Mouse (Mus musculus) forebrain, embryonic 10.5 days (tissue): ENCODE data around the gene Dnase1l1. TPM values are rescaled to one million over a fixed set of nuclear protein-coding genes. Genes with fewer than 3 reads are reported as not detected.
A peak's percentile ranks its signal among the peaks of the same experiment; 100 is the strongest.

Source experiments
- DNase-seq: peaks from one replicate; pipeline ENCODE4 v3.0.0-alpha.2; 2017; ENCODE audit warnings: low spot score; ENCODE audit errors: extremely low spot score
- H3K27ac ChIP-seq: fragments of 300-500 bp; sonication (generic); 2 replicates; pipeline ENCODE4 v1.5.1; 2016; ENCODE audit warnings: mild to moderate bottlenecking
- H3K27me3 ChIP-seq: fragments of 300-500 bp; sonication (generic); 2 replicates; pipeline ENCODE4 v1.6.1; 2016; ENCODE audit warnings: mild to moderate bottlenecking; ENCODE audit not compliant: poor library complexity, severe bottlenecking
- H3K36me3 ChIP-seq: fragments of 300-500 bp; sonication (generic); replicated peaks from 2 replicates; pipeline ENCODE4 v1.6.1; 2016; ENCODE audit warnings: mild to moderate bottlenecking, moderate library complexity
- H3K4me1 ChIP-seq: fragments of 300-500 bp; sonication (generic); 2 replicates; pipeline ENCODE4 v1.6.1; 2016
- H3K4me3 ChIP-seq: fragments of 300-500 bp; sonication (generic); 2 replicates; pipeline ENCODE4 v1.5.1; 2016; ENCODE audit warnings: mild to moderate bottlenecking, moderate library complexity
- H3K9me3 ChIP-seq: fragments of 300-500 bp; sonication (generic); 2 replicates; pipeline ENCODE4 v1.6.1; 2016; ENCODE audit warnings: mild to moderate bottlenecking, moderate library complexity
- WGBS: fragments of 180-500 bp; shearing (Covaris S2); methylation state at CpG from one replicate; pipeline ENCODE4 v1.1.7; 2016; 5-methylcytosine and 5-hydroxymethylcytosine counted together
- polyA plus RNA-seq: library from polyadenylated mRNA; unstranded; fragments of >200 nt; fragmentation: Nextera tagmentation; extraction: Ambion mirVana; gene quantifications from 2 replicates; pipeline ENCODE4 v1.2.1, GENCODE M21; 2016

Dnase1l1 gene
- polyA plus RNA-seq, 1 experiment from 2014 or later: 5.1 TPM

- H3K36me3 ChIP-seq: peaks cover 5% of the 10 kb centered on the region
- H3K27ac ChIP-seq: peak overlapping the region; percentile 88
Measured at GRCm38 (mm10) chrX:74283092-74283437, 928 bp upstream of the Dnase1l1 start.

DNA sequence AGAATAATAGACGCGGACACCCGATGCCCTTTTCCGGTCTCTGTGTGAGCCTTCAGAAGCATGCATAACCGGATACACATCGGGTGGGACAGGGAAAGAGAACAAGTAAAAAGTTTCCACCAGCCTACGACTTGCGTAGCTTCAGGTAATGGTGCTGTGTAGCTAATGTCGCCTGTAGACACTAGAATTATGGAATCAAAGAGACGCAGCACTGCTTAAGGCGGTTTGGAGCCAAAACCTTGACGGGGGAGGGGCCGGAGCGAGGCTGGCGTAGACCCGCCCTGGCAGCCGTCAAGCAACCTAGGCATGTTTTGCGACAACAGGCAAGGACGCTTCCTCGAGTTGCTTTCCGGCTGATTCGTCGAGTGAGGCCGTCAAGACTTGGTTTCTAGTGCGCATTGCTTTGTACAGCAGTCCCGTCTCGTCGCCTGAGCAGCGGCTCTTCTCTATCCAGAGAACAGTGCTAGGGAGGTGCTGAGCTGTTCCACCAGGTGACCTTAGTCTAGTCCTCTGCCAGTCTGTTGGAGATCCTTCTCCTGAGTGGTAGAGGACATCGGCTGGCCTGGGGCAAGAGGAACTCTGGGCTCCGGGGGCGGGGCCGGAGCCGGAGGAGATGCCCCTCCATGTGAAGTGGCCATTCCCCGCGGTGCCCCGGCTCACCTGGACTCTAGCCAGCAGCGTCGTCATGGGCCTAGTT is 406 bp upstream of the Dnase1l1 start:
- Histone ChIP-seq H3K27me3 (no peaks in the 10 kb centered on the region), H3K4me1 (peaks cover 20% of the 10 kb centered on the region), H3K9me3 (no peaks in the 10 kb centered on the region), H3K27ac (peak overlapping the region; percentile 88), H3K4me3 (peak overlapping the region; percentile 69), H3K36me3 (peaks cover under 1% of the 10 kb centered on the region; the same call in 1 of the 2 replicates)
- 18% methylated on average over 39 of the region's 39 CpGs for WGBS
- DNase-seq: peak; percentile 75

More at GRCm38 (mm10) chrX:74283092-74283437, 928 bp upstream of the Dnase1l1 start:
- no peaks in the 10 kb centered on the region for H3K27me3 ChIP-seq
- no peaks in the 10 kb centered on the region for H3K9me3 ChIP-seq
- peak overlapping the region; percentile 69 for H3K4me3 ChIP-seq
- no peak for DNase-seq
- H3K4me1 ChIP-seq: peaks cover 20% of the 10 kb centered on the region
- 58% methylated on average over 5 of the region's 5 CpGs for WGBS

DNA sequence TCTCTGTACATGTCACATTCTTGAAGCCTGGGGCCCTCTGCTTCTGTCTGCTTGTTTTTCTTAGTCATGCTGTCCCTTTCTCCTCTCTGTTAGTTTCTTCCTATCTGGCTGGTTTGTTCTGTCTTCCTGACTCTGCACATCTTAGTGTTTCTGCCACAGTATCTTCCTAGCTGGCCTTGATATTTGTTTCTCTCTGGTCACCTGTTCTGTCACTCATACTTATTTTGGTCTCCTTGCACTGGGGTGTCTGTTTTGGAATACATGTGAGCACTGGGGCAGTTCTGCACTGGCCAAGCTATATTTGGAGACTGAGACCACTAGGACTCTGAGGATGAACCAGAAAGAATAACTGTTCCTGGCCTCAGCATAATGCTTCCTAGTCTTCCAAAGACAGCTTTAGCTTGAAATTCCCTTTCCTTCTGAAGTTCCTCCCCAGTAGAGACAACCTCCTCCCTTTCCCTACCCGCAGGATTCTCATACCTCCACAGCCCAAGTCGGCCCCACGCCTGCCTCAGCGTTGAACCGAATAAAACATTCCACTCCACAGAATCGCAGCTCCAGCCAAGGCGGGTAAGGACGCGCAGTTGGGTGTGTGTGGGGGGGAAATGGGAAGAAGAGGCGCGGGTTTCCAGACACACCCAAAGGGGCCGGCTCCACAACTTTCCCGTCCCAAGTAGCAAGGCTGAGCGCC is 951 bp downstream of the Dnase1l1 start:
- Histone ChIP-seq H3K9me3 (no peaks in the 10 kb centered on the region), H3K4me3 (peak overlapping the region; percentile 69), H3K4me1 (peaks cover 20% of the 10 kb centered on the region), H3K27me3 (no peaks in the 10 kb centered on the region), H3K36me3 (no peaks in the 10 kb centered on the region), H3K27ac (peak overlapping the region; percentile 88)
- no peak for DNase-seq
- WGBS: 19% methylated on average over 14 of the region's 14 CpGs

DNA sequence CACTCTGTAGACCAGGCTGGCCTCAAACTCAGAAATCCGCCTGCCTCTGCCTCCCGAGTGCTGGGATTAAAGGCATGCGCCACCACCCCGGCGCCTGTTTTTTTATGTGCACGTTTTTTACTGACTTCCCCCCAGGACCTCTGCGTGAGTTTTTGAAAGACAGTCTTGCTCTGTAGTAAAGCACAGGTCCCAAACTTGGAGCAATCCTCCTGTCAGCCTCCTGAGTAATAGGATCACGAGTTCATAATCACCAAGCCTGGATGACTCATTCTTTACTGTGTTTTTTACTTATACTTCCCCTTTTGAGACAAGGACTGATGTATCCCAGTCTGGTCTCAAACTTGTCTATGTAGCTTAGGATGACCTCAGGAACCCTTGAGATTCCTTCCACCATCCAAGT is 4.2 kb downstream of the Dnase1l1 start:
- no peak for DNase-seq
- H3K4me1 ChIP-seq: peaks cover 11% of the 10 kb centered on the region
- H3K9me3 ChIP-seq: no peaks in the 10 kb centered on the region
- no peak overlapping the region for H3K27ac ChIP-seq
- H3K27me3 ChIP-seq: no peaks in the 10 kb centered on the region
- no peak overlapping the region for H3K4me3 ChIP-seq
- WGBS: 77% methylated on average over 8 of the region's 8 CpGs
- peaks cover 6% of the 10 kb centered on the region for H3K36me3 ChIP-seq

GRCm38 (mm10) chrX:74273422-74274322 is 8.5 kb downstream of the Dnase1l1 start:
- no peak overlapping the region for H3K27ac ChIP-seq
- 32% methylated on average over 10 of the region's 10 CpGs for WGBS
- no peak overlapping the region for H3K4me3 ChIP-seq
- no peaks in the 10 kb centered on the region for H3K9me3 ChIP-seq
- H3K36me3 ChIP-seq: peaks cover 16% of the 10 kb centered on the region
- peaks cover 6% of the 10 kb centered on the region for H3K4me1 ChIP-seq
- H3K27me3 ChIP-seq: no peaks in the 10 kb centered on the region
- DNase-seq: peak; percentile 19

- Histone ChIP-seq H3K4me3 (peak overlapping the region; percentile 63), H3K4me1 (peaks cover 6% of the 10 kb centered on the region), H3K36me3 (peaks cover 16% of the 10 kb centered on the region), H3K27me3 (no peaks in the 10 kb centered on the region), H3K9me3 (no peaks in the 10 kb centered on the region), H3K27ac (peak overlapping the region; percentile 87)
- peak; percentile 25 for DNase-seq
- 22% methylated on average over 27 of the region's 27 CpGs for WGBS
Measured at GRCm38 (mm10) chrX:74270902-74271551, 11.1 kb downstream of the Dnase1l1 start.

DNA sequence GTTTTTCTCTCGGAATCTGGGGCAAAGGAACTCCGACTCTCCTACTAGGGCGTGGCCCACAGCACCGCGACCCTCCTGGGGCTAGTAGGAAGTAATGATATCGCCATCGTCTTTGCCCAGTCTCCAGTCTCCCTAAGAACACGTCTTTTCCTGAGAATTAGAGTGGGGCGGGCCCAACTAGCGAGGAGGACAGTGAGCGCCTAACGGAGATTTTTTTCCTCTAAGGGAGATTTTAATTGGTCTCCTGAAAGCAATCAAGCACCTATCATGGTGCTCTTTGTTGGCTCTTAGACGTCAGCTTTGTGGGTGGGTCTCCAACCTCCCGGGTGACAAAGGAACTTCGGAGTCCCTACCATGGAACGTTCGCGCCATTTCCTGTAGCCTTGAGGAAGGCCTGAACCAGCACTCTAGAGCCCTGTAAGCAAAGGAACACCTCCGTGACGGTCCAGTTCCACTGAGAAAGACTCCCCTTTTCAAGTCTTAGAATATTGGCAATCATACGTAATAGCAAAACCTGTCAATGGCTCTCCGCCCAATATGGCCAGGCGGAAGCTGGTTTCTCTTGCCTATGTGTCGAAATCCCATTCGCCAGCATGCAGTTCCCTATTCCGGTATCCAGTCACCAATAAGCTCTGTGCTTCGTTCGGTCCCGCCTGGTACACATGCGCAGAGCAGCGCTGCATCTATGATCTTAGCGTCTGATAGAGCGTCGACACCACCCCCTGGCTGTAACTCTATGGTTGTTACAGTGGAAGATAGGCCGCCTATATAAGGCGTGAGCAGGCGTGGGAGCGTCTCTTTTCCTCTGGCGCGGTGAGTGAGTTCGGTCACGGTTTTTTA is 11.9 kb downstream of the Dnase1l1 start, which contains the start of gene Rpl10:
Gene Rpl10, plus strand, starts transcription at position 751 of the 840 bp plus-strand sequence.
- no peaks in the 10 kb centered on the region for H3K9me3 ChIP-seq
- H3K4me1 ChIP-seq: peaks cover 6% of the 10 kb centered on the region
- peak; percentile 85 for DNase-seq
- H3K27me3 ChIP-seq: no peaks in the 10 kb centered on the region
- peaks cover 16% of the 10 kb centered on the region for H3K36me3 ChIP-seq
- H3K4me3 ChIP-seq: peak within 1 kb of the TSS; percentile 63
- WGBS: 18% methylated on average over 42 of the region's 42 CpGs
- peak within 1 kb of the TSS; percentile 94 for H3K27ac ChIP-seq

GRCm38 (mm10) chrX:74269736-74270061 is 12.4 kb downstream of the Dnase1l1 start:
- Histone ChIP-seq H3K36me3 (peaks cover 16% of the 10 kb centered on the region), H3K27ac (peak overlapping the region; percentile 94), H3K27me3 (no peaks in the 10 kb centered on the region), H3K9me3 (no peaks in the 10 kb centered on the region), H3K4me1 (peaks cover 6% of the 10 kb centered on the region), H3K4me3 (peak overlapping the region; percentile 63)
- peak; percentile 15 for DNase-seq
- 27% methylated on average over 3 of the region's 3 CpGs for WGBS

- Histone ChIP-seq H3K36me3 (peaks cover 36% of the 10 kb centered on the region), H3K4me3 (no peak overlapping the region), H3K4me1 (peaks cover 6% of the 10 kb centered on the region), H3K27ac (no peak overlapping the region), H3K9me3 (no peaks in the 10 kb centered on the region), H3K27me3 (no peaks in the 10 kb centered on the region)
- no peak for DNase-seq
- 92% methylated on average over 3 of the region's 3 CpGs for WGBS
Measured at GRCm38 (mm10) chrX:74257746-74258145, 24.4 kb downstream of the Dnase1l1 start.

DNA sequence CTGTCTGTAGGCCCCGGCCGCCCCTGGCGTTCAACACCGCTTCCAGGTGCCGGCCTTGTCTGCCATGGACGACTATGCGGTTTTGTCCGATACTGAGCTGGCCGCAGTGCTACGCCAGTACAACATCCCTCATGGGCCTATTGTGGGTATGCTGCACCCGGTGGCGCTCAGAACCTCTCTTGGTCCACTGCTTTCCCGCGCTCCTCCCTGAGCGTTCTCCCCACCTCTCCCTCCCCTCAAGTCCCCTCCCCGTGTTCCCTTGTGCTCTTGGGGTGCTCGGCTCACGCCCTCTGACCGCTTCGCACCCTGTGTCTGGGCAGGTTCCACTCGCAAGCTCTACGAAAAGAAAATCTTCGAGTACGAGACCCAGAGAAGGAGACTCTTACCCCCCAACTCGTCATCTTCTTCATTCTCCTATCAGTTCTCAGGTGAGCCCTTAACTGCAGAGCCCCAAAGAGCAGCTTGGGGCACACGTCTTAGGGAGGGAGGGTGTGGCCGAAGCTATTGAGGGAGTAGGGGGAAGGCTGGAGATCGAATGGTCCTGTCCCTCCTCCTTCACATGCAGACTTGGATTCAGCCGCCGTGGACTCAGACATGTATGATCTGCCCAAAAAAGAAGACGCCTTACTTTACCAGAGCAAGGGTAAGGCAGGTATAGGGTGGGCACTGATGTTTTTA is 27.1 kb downstream of the Dnase1l1 start:
- 0 out of 2 replicates have a peak, but pooled peaks cover 11% of the 10 kb centered on the region for H3K27me3 ChIP-seq
- peak overlapping the region; percentile 92 for H3K27ac ChIP-seq
- H3K4me3 ChIP-seq: peak overlapping the region; percentile 70
- H3K9me3 ChIP-seq: no peaks in the 10 kb centered on the region
- no peak for DNase-seq
- WGBS: 22% methylated on average over 31 of the region's 31 CpGs
- H3K36me3 ChIP-seq: peaks cover 30% of the 10 kb centered on the region
- H3K4me1 ChIP-seq: peaks cover 7% of the 10 kb centered on the region

- Histone ChIP-seq H3K4me3 (peak within 1 kb of the TSS; percentile 70), H3K4me1 (peaks cover 13% of the 10 kb centered on the region), H3K27me3 (0 out of 2 replicates have a peak, but pooled peaks cover 11% of the 10 kb centered on the region), H3K9me3 (no peaks in the 10 kb centered on the region), H3K27ac (peak within 1 kb of the TSS; percentile 92), H3K36me3 (peaks cover 27% of the 10 kb centered on the region)
- DNase-seq: peak; percentile 86
- 26% methylated on average over 39 of the region's 39 CpGs for WGBS
Measured at GRCm38 (mm10) chrX:74254153-74254887, 27.8 kb downstream of the Dnase1l1 start, which contains the start of gene Emd. TSS of gene Emd (plus strand) at chrX:74254687.
